Mouse (Mus musculus) embryonic facial prominence, embryonic 10.5 days (tissue): ENCODE data around the gene Cdca4. TPM values are rescaled to one million over a fixed set of nuclear protein-coding genes. Genes with fewer than 3 reads are reported as not detected.

Source experiments
- DNase-seq: peaks from one replicate; pipeline ENCODE4 v3.0.0-alpha.2; 2017; ENCODE audit warnings: low spot score
- H3K27ac ChIP-seq: fragments of 300-500 bp; sonication (generic); replicated peaks from 2 replicates; pipeline ENCODE4 v1.5.1; 2016; ENCODE audit warnings: mild to moderate bottlenecking
- H3K27me3 ChIP-seq: fragments of 300-500 bp; sonication (generic); replicated peaks from 2 replicates; pipeline ENCODE4 v1.6.1; 2016; ENCODE audit warnings: low read depth, mild to moderate bottlenecking; ENCODE audit not compliant: poor library complexity, severe bottlenecking
- H3K36me3 ChIP-seq: fragments of 300-500 bp; sonication (generic); replicated peaks from 2 replicates; pipeline ENCODE4 v1.6.1; 2016; ENCODE audit warnings: mild to moderate bottlenecking, moderate library complexity
- H3K4me1 ChIP-seq: fragments of 300-500 bp; sonication (generic); 2 replicates; pipeline ENCODE4 v1.6.1; 2016
- H3K4me3 ChIP-seq: fragments of 300-500 bp; sonication (generic); 2 replicates; pipeline ENCODE4 v1.5.1; 2016; ENCODE audit warnings: mild to moderate bottlenecking, moderate library complexity
- H3K9me3 ChIP-seq: fragments of 300-500 bp; sonication (generic); 2 replicates; pipeline ENCODE4 v1.6.1; 2016; ENCODE audit warnings: mild to moderate bottlenecking
- WGBS: fragments of 180-500 bp; shearing (Covaris S2); methylation state at CpG from one replicate; pipeline ENCODE4 v1.1.7; 2016; 5-methylcytosine and 5-hydroxymethylcytosine counted together
- polyA plus RNA-seq: library from polyadenylated mRNA; unstranded; fragments of >200 nt; fragmentation: Nextera tagmentation; extraction: Ambion mirVana; gene quantifications from 2 replicates; pipeline ENCODE4 v1.2.1, GENCODE M21; 2016

The Cdca4 gene
- polyA plus RNA-seq, 1 experiment from 2014 or later, result 180 TPM

DNA sequence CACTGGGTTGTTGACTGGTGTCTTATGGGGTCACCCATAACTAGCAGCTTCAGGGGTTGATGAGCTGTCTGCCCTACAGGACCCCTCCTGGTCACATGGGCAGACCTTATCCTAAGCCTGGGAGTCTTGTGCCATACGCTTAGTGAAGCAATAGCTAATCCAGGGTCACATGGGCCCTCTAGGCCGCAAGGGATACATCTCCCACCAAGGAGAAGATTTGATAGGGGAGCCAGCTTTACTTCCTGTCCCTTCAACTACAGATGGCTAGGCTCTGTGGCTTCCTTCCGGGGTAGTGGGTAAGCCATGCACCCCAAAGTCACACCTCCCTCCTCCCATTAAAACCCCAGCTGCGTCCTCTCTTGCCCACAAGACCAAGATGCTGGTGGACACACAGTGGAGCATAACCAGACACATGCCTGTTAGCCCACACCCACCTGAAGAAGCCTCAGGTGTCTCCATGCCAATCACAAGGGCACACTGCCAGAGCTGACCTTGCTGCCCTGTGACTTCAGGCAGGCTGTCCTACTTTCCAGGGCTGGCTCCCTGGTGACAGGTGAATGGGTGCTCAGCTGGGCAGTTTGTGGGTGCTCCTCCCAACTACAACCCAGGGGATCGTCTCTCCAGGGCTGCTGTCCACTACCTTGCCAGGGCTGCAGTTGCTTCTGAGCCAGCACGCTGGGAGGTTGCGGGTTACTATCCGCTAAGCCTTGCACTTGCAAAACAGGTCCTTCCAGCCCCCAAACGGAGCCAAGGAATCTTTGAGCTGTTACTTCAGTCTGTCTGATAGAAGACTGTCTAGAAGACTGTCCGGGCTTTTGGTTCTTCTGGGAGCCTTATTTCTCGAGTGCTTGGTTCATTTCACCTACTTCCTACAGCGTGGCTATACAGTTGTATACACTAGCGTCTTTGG, 39.2 kb upstream of the Cdca4 start, which contains the start of gene Gpr132:
Gene Gpr132 (minus strand): TSS at position 51 of the 910 bp plus-strand sequence.
- H3K36me3 ChIP-seq, result no peaks in the 10 kb centered on the region
- H3K4me1 ChIP-seq, result peaks cover 38% of the 10 kb centered on the region
- WGBS, result 56% methylated on average over 13 of the region's 13 CpGs
- DNase-seq, result peak; percentile 43
- H3K27ac ChIP-seq, result no peak within 1 kb of the TSS; the same call in 1 of the 2 replicates
- no peak within 1 kb of the TSS for H3K4me3 ChIP-seq
- peaks cover 53% of the 10 kb centered on the region for H3K27me3 ChIP-seq
- no peaks in the 10 kb centered on the region for H3K9me3 ChIP-seq

DNA sequence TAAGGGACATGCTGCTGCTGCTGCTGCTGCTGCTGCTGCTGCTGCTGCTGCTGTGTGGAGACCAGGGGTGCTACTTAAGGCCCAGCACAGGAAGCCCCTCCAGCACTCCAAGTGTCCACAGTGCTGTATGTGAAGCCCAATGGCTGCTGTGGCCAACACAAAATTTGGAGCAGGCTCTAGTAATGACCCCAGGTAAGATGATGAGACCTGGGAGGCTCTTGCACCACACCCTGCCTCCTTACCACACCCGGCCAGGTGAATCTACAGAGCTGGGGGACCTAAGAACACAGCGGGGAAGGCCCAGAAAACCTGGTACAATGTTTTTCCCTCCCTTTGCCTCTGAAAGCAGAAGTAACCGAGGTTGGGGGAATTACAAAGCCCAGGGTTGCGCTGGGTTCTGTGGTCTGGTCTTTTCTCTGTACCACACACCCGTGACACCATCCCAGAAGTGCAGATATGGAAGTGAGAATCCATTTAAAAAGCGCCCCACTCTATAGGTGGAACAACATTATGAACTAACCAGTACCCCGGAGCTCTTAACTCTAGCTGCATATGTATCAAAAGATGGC, 38.0 kb upstream of the Cdca4 start:
- Histone ChIP-seq H3K27me3 (peaks cover 42% of the 10 kb centered on the region), H3K4me3 (no peak overlapping the region), H3K36me3 (no peaks in the 10 kb centered on the region), H3K4me1 (peaks cover 38% of the 10 kb centered on the region), H3K27ac (no peak overlapping the region), H3K9me3 (no peaks in the 10 kb centered on the region)
- no peak for DNase-seq
- 88% methylated on average over 7 of the region's 7 CpGs for WGBS

DNA sequence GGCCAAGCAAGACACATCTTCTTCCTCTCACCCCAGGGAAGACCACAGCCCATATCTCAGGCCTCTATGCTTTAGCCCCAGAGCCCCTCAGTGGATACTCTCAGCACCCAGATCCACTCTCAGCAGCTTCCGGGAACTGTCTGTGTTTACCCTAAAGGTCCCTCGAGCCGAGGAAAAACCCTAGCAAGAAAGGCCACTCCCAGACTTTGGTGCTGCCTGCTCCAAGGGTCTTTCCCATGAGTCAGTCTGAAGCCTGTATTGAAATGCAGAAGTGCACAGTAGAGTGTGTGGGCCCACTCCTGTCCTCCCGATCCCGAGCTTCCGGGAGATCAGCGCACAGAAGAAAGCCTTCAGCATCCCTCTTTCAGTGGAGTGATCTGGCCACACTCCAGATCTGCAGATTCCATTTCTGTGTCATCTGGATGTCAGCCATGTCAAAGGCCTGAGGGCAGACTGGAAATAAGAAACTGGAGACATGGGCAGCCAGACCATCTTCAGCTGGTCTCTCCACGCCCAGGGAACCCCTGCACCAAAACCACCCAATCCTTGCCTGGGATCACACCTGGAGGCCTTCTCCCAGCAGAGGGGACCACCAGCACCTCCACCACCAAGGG, 37.4 kb upstream of the Cdca4 start:
- H3K9me3 ChIP-seq, result no peaks in the 10 kb centered on the region
- WGBS, result 77% methylated on average over 8 of the region's 8 CpGs

DNA sequence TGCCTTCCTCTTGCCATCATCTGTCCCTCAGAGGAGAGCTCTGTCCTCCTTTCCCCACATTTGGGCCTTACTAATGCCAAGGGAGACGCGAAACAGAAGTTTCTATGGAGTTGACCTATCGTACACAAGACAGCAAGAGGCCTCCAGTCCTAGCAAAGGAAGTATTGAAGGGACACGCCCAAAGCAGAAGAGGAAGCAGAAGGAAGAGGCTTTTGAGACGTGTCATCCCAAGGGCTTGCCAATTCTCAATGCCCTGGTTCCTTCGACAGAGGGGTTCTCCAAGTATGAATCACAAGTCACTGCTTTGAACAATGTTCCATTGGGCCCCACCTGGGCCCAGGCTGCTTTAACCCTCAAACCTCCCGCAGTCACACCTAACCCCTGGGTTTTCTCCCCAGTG, 35.6 kb upstream of the Cdca4 start:
- Histone ChIP-seq H3K27me3 (peaks cover 20% of the 10 kb centered on the region), H3K4me1 (peaks cover 43% of the 10 kb centered on the region), H3K9me3 (no peaks in the 10 kb centered on the region), H3K4me3 (no peak overlapping the region), H3K27ac (no peak overlapping the region), H3K36me3 (no peaks in the 10 kb centered on the region)
- WGBS, result 81% methylated on average over 7 of the region's 7 CpGs
- DNase-seq, result no peak

More for the DNA sequence above, 37.4 kb upstream of the Cdca4 start:
- DNase-seq, result no peak
- peaks cover 36% of the 10 kb centered on the region for H3K27me3 ChIP-seq
- no peak overlapping the region for H3K4me3 ChIP-seq
- H3K27ac ChIP-seq, result no peak overlapping the region
- no peaks in the 10 kb centered on the region for H3K36me3 ChIP-seq
- peaks cover 43% of the 10 kb centered on the region for H3K4me1 ChIP-seq

DNA sequence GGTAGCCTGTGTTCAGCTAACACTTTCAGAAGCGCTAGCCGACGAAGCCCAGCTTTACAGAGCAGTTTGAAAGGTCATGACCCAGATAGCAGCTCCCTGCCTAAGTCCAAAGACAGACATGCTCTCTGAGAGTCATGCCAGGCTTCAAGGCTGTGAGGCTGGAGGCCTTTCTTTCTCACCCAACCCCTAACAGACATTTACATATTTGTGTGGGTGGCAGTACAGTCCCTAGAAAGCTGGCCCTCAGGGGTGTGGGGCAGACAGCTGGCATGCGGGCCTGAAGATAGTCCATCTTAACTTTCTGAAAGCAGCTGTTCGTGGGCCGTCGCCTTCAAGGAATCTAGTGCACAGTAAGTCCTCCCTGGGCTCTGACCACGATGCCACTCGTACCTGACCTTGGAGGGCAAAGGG, 32.7 kb upstream of the Cdca4 start:
- H3K27ac ChIP-seq, result peak overlapping the region; percentile 51; the same call in 1 of the 2 replicates
- H3K9me3 ChIP-seq, result no peaks in the 10 kb centered on the region
- H3K27me3 ChIP-seq, result peaks cover 5% of the 10 kb centered on the region; the same call in 1 of the 2 replicates
- H3K4me1 ChIP-seq, result peaks cover 22% of the 10 kb centered on the region
- no peaks in the 10 kb centered on the region for H3K36me3 ChIP-seq
- no peak for DNase-seq
- no peak overlapping the region for H3K4me3 ChIP-seq
- 63% methylated on average over 9 of the region's 9 CpGs for WGBS

DNA sequence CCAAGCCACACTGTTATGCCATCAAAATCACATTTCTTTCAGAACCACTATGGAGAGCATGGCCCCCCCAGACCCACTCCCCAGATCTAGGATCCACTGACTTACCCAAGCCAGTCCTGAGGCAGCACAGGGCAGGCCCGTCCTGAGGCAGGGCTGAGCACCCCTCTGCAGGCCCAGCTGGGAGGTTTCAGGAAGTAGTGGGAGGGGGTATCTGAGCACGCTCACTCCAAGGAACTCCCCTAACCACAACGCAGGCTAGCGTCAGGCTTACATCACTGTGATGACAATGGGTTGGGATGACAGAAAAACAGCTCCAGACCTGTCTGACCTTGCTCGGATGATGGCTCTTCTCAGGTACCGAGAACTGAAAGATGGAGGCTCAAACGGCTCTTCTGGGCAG, 31.5 kb upstream of the Cdca4 start:
- Histone ChIP-seq H3K27me3 (no peaks in the 10 kb centered on the region), H3K36me3 (no peaks in the 10 kb centered on the region), H3K4me3 (no peak overlapping the region), H3K27ac (no peak overlapping the region), H3K4me1 (peaks cover 18% of the 10 kb centered on the region), H3K9me3 (no peaks in the 10 kb centered on the region)
- no peak for DNase-seq
- 71% methylated on average over 7 of the region's 7 CpGs for WGBS

DNA sequence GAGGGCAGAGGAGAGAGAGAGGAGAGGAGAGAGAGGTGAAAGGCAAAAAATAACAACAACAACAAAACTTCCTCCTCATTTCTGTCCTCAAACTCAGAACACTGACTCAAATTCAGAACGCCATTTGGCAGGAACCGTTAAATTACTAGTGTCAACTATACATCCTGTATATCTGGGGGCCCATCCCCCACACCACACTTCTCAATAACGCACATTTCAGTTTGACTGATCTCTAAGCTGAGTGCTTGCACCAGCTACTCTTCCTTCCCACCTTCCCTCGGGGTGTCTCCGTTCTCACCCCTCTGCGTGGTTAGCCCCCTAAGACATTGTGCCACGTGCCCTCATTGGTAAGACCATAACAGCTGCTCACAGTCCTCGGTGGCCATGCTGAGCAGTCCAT, 30.7 kb upstream of the Cdca4 start:
- no peak overlapping the region for H3K27ac ChIP-seq
- H3K4me1 ChIP-seq, result peaks cover 18% of the 10 kb centered on the region
- H3K9me3 ChIP-seq, result no peaks in the 10 kb centered on the region
- DNase-seq, result no peak
- no peaks in the 10 kb centered on the region for H3K27me3 ChIP-seq
- H3K36me3 ChIP-seq, result no peaks in the 10 kb centered on the region
- H3K4me3 ChIP-seq, result no peak overlapping the region
- WGBS, result 73% methylated on average over 8 of the region's 8 CpGs

DNA sequence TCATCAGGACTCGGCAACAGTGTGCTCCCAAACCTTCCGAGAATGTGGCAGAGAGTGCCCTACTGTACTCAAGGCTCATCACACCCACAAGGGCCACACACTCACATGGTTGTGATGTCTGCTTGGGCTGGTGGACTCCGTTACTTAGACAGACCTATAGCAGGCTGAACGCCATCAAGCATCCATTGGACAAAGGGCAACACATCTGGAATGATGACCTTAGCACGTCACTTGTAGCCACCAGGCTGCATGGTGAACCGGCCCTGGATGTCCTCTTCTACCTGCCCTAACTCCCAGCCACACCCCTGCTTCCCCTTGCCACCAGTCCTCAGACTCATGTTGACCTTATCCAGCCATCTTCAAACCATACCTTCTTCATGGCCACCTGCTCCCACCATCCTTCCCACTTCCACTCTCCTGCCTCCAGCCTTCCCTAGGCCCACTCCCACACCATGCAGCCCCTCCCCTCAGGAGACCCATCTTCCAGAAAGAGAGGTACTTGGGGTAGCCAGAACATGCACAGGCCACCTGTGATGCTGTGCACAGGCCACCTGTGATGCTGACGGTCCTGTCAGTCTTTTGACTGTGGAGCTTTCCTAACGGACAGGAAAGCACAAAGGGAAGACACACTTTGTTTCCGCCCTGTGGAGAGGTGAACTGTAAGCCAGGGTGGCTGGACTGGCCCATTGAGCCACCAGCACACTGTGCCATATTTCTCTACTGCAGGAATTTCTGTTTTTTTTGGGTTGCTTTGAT, 29.5 kb upstream of the Cdca4 start:
- H3K36me3 ChIP-seq, result no peaks in the 10 kb centered on the region
- no peak overlapping the region for H3K27ac ChIP-seq
- DNase-seq, result no peak
- no peaks in the 10 kb centered on the region for H3K9me3 ChIP-seq
- peaks cover 18% of the 10 kb centered on the region for H3K4me1 ChIP-seq
- 89% methylated on average over 9 of the region's 9 CpGs for WGBS
- H3K27me3 ChIP-seq, result no peaks in the 10 kb centered on the region
- no peak overlapping the region for H3K4me3 ChIP-seq

DNA sequence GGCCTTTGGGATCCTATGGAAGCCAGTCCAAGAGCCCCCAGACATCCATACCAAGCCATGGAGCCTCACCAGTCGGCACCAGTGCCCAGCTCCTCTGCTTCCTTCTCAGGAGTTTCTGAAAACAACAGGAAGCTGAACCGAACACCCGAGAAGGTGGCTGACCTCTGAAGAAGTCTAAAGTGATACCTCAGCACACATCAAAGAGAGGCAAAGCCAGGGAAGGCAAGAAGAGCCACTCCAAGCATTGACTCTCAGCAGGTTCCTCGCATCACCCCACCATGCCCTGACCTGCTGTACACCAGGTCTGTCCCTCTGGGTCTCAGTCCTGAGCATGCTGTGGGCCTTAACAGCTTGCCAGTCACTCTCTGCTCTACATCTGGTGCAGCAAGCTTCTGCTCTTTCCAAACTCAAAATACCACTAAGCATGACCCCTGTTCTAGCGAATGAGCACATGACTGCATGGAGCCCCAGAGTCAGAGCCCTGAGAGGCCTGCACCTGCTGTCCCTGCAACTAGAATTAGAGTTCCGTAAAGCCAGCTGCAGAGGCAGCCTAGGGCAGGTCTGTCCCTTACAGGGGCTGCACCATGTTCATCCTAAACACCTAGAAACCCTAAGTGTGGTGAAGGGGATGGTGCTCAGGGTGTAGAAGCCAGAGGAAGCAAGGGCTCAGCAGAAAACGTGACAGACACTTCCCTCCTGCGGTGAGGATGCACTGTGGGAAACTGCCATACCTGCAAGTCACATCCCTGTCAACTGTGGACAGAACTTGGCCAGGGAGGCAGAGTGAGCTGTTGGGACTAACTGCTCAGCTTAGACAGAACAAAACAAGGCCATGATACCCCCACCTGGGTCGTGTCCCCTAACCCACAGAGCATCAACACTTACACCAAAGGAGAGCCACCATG, 28.1 kb upstream of the Cdca4 start:
- Histone ChIP-seq H3K27me3 (no peaks in the 10 kb centered on the region), H3K27ac (no peak overlapping the region), H3K9me3 (no peaks in the 10 kb centered on the region), H3K4me3 (no peak overlapping the region), H3K36me3 (no peaks in the 10 kb centered on the region), H3K4me1 (peaks cover 18% of the 10 kb centered on the region)
- no peak for DNase-seq
- 70% methylated on average over 9 of the region's 9 CpGs for WGBS

DNA sequence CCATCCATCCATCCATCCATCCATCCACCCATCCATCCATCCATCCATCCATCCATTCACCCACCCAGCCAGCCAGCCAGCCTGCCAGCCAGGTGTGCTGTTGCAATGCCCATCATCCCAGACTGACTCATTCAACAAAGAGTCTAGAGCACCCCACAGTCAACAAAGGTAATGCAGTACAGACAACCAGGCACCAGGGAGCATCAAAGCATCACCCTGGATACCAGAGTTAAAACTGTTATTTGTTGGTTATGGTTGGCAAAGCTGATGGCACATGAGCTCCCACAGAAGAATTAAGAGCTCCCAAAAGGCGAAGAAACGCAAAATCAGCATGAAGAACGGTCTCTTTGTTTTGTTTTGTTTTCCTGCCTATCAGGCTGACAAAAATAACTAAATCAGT, 27.1 kb upstream of the Cdca4 start:
- DNase-seq, result no peak
- no peaks in the 10 kb centered on the region for H3K9me3 ChIP-seq
- H3K27me3 ChIP-seq, result no peaks in the 10 kb centered on the region
- H3K36me3 ChIP-seq, result no peaks in the 10 kb centered on the region
- no peak overlapping the region for H3K27ac ChIP-seq
- 90% methylated on average over 3 of the region's 3 CpGs for WGBS
- no peak overlapping the region for H3K4me3 ChIP-seq
- H3K4me1 ChIP-seq, result peaks cover 12% of the 10 kb centered on the region

DNA sequence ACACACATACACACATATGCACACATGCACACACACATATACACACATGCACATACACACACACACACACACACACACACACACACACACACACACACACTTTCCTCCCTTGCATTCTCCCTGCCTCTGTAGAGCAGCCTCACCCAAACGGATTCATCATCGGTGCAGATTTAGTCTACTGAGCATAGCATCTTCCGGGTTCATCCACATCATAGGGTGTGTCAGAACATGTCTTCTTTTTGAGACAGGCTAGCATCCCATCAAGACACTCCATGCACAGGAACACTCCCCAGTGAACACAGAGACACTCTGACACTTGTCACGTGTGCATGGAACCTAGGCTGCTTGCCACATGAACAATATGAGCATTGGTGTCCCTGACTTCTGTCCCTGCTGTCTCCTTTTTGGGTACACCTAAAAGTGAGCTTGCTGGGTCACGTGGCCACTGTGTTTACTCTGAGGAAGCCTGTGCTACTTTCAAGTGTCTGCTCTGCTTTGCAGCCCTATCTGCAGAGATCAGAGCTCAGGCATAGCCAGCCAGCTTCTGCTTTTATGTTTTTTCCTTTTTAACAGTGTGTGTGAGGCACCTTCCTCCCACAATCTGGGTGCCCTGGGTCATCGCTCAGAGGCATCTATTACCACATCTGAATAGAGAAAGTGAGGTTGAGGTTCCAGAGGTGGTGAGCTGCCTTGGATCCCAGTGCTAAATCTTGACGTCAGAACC, 25.5 kb upstream of the Cdca4 start:
- DNase-seq, result no peak
- no peak overlapping the region for H3K27ac ChIP-seq
- H3K4me3 ChIP-seq, result no peak overlapping the region
- peaks cover 4% of the 10 kb centered on the region for H3K4me1 ChIP-seq
- H3K9me3 ChIP-seq, result no peaks in the 10 kb centered on the region
- no peaks in the 10 kb centered on the region for H3K36me3 ChIP-seq
- no peaks in the 10 kb centered on the region for H3K27me3 ChIP-seq
- WGBS, result 81% methylated on average over 7 of the region's 7 CpGs
